Mouse (Mus musculus) intestine, embryonic 15.5 days (tissue): Measurements from ENCODE around the gene Gm9046. TPM values are rescaled to one million over a fixed set of nuclear protein-coding genes. Genes with fewer than 3 reads are reported as not detected.

Experiments used
- polyA plus RNA-seq: library from polyadenylated mRNA; unstranded; fragments of >200 nt; fragmentation: Nextera tagmentation; extraction: Ambion mirVana; gene quantifications from 2 replicates; pipeline ENCODE4 v1.2.1, GENCODE M21; 2015

Gene Gm9046
- polyA plus RNA-seq, 1 experiment from 2014 or later, result not detected

Other genes with a start within 250 kb of the Gm9046 start
- 17.2 and 19.6 TPM in 2 replicates for gene Mdm1, start 201.4 kb downstream of the Gm9046 start, polyA plus RNA-seq
- gene Il22, start 138.3 kb downstream of the Gm9046 start, polyA plus RNA-seq, result not detected in 2 replicates
- not detected in 2 replicates for gene Gm32717, start 102.5 kb downstream of the Gm9046 start, polyA plus RNA-seq
- gene Gm32802, start 84.6 kb downstream of the Gm9046 start, polyA plus RNA-seq, result not detected in 2 replicates
- gene Iltifb, start 48.2 kb downstream of the Gm9046 start, polyA plus RNA-seq, result not detected in 2 replicates
- gene Gm9040, start 16.3 kb downstream of the Gm9046 start, polyA plus RNA-seq, result not detected in 2 replicates
- gene Gm9044, start 10.8 kb downstream of the Gm9046 start, polyA plus RNA-seq, result not detected in 2 replicates
- not detected in 2 replicates for gene Gm9045, start 5.4 kb downstream of the Gm9046 start, polyA plus RNA-seq
- not detected in 2 replicates for gene Gm9048, start 5.4 kb upstream of the Gm9046 start, polyA plus RNA-seq
- gene Gm9049, start 10.8 kb upstream of the Gm9046 start, polyA plus RNA-seq, result not detected in 2 replicates
- gene Ifng, start 97.8 kb upstream of the Gm9046 start, polyA plus RNA-seq, result not detected in 2 replicates